Mouse (Mus musculus) myocyte (in vitro differentiated cells): Measurements from ENCODE around the gene Itih1. TPM values are rescaled to one million over a fixed set of nuclear protein-coding genes. Genes with fewer than 3 reads are reported as not detected.
A peak's percentile ranks its signal among the peaks of the same experiment; 100 is the strongest.

Experiments used
- H3K27me3 ChIP-seq: one replicate; pipeline ENCODE4 v1.6.1; 2011; ENCODE audit not compliant: control insufficient read depth, insufficient read depth, insufficient read length
- H3K36me3 ChIP-seq: one replicate; pipeline ENCODE4 v1.6.1; 2011; ENCODE audit not compliant: control insufficient read depth, insufficient read depth
- H3K4me2 ChIP-seq: one replicate; pipeline ENCODE4 v1.6.1; 2011; ENCODE audit warnings: low read depth, control low read depth
- H3K4me3 ChIP-seq: one replicate; pipeline ENCODE4 v1.5.1; 2011; ENCODE audit warnings: mild to moderate bottlenecking, control low read depth, moderate library complexity
- H3K79me2 ChIP-seq: one replicate; pipeline ENCODE4 v1.6.1; 2011; ENCODE audit not compliant: control insufficient read depth, insufficient read depth
- H3ac ChIP-seq: one replicate; pipeline ENCODE4 v1.6.1; 2011; ENCODE audit not compliant: control insufficient read depth, insufficient read length
- CEBPB ChIP-seq: IDR thresholded peaks from 2 replicates; pipeline ENCODE4 v1.6.1; 2011; ENCODE audit warnings: mild to moderate bottlenecking, moderate library complexity; ENCODE audit not compliant: poor library complexity, insufficient read depth, severe bottlenecking
- E2F4 ChIP-seq: IDR thresholded peaks from one replicate; pipeline ENCODE4 v1.6.1; 2011; ENCODE audit warnings: mild to moderate bottlenecking, control low read depth, moderate library complexity; ENCODE audit not compliant: insufficient read depth
- MAX ChIP-seq: IDR thresholded peaks from one replicate; pipeline ENCODE4 v1.6.1; 2011; ENCODE audit warnings: low read depth, mild to moderate bottlenecking, control low read depth
- MYOD1 ChIP-seq, 3 experiments: IDR thresholded peaks; one replicate each; pipeline ENCODE4 v1.6.1; 2011; ENCODE audit warnings: control low read depth in 2 of 3, low read depth in 2 of 3, mild to moderate bottlenecking in 2 of 3, moderate library complexity in 1 of 3; ENCODE audit not compliant: insufficient read length in 2 of 3, control insufficient read depth in 1 of 3
- MYOG ChIP-seq, 3 experiments: IDR thresholded peaks; one replicate each; pipeline ENCODE4 v1.6.1; 2011; ENCODE audit warnings: control low read depth in 2 of 3, low read depth in 2 of 3, mild to moderate bottlenecking in 2 of 3; ENCODE audit not compliant: insufficient read length in 2 of 3, control insufficient read depth in 1 of 3, insufficient read depth in 1 of 3
- POLR2A ChIP-seq: IDR thresholded peaks from one replicate; pipeline ENCODE4 v1.6.1; 2011; ENCODE audit warnings: low read depth, mild to moderate bottlenecking, control low read depth, moderate library complexity; ENCODE audit not compliant: insufficient read length
- POLR2AphosphoS2 ChIP-seq: IDR thresholded peaks from one replicate; pipeline ENCODE4 v1.6.1; 2011; ENCODE audit warnings: low read depth, control low read depth; ENCODE audit not compliant: insufficient read length
- REST ChIP-seq: IDR thresholded peaks from one replicate; pipeline ENCODE4 v1.6.1; 2011; ENCODE audit warnings: mild to moderate bottlenecking, control low read depth, moderate library complexity; ENCODE audit not compliant: insufficient read depth, insufficient read length
- SRF ChIP-seq: IDR thresholded peaks from one replicate; pipeline ENCODE4 v1.6.1; 2011; ENCODE audit warnings: low read depth; ENCODE audit not compliant: control insufficient read depth, insufficient read length
- TCF12 ChIP-seq: IDR thresholded peaks from one replicate; pipeline ENCODE4 v1.6.1; 2011; ENCODE audit warnings: mild to moderate bottlenecking, control low read depth; ENCODE audit not compliant: poor library complexity, insufficient read depth, severe bottlenecking
- TCF3 ChIP-seq: IDR thresholded peaks from one replicate; pipeline ENCODE4 v1.6.1; 2011; ENCODE audit warnings: low read depth, control low read depth; ENCODE audit not compliant: insufficient read length
- USF1 ChIP-seq: IDR thresholded peaks from one replicate; pipeline ENCODE4 v1.6.1; 2011; ENCODE audit warnings: low read depth, mild to moderate bottlenecking, control low read depth, moderate library complexity
- polyA plus RNA-seq: library from polyadenylated mRNA; unstranded; fragments of >200 nt; fragmentation: generic; extraction: Trizol; gene quantifications from one replicate; pipeline ENCODE4 v1.2.1, GENCODE M21; 2012; ENCODE audit warnings: missing spikeins

Gene Itih1
- 0.02 TPM for polyA plus RNA-seq

DNA sequence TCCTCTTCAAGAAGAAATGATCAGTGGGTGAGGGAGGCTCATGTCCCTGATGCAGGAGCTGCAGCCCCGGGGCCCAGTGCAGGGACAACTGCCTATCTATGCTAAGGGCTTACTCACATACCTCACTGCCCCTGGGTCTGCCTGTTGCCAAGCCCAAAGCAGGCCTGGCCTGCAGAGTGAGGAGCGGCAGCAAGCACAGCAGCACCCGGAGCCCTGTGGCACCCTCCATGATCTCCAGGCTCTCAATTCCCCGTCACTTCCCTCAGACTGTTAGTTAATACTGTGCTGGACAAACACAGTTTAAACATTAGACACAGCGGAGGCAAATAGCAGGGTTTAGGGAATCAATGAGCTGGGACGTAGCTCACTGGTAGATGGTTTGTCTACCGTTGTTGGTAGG, at the start of gene Itih1:
Gene Itih1 (minus strand): TSS at position 252 of the 400 bp plus-strand sequence.
- Histone ChIP-seq H3ac (no peak within 1 kb of the TSS), H3K27me3 (no peaks in the 10 kb centered on the region), H3K36me3 (no peaks in the 10 kb centered on the region), H3K79me2 (no peaks in the 10 kb centered on the region), H3K4me3 (no peak within 1 kb of the TSS), H3K4me2 (no peak within 1 kb of the TSS)
- TF ChIP-seq POLR2A: no peak
- TF ChIP-seq SRF: no peak
- TF ChIP-seq E2F4: no peak
- TF ChIP-seq MYOG (IDR thresholded peaks at IDR 0.05; ENCODE audit: control insufficient read depth in 1 of 3, insufficient read depth in 1 of 3, insufficient read length in 2 of 3, low read depth in 2 of 3): no peak
- no peak for TF ChIP-seq TCF12
- TF ChIP-seq USF1: no peak
- TF ChIP-seq POLR2AphosphoS2: no peak
- no peak for TF ChIP-seq CEBPB
- TF ChIP-seq MAX: no peak
- TF ChIP-seq REST: no peak
- no peak for TF ChIP-seq TCF3

DNA sequence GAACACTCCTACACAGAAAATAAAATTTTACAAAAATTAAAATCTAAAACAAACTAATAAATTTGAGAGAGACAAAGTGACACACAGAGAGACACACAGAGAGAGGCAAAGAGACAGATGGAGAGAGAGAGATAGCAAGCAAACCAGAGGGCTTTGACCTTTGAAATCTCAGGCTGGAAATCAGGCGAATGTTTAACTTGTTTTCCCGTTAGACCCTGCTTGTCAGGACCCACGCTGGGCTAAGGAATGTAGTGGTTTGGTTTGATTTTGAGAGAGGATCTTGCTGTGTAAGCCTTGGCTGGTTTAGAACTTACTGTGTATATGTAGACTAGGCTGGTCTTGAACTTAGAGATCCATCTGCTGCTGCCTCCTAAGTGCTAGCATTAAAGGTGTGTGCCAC, 33.1 kb upstream of the Itih1 start:
- no peaks in the 10 kb centered on the region for H3K27me3 ChIP-seq
- H3ac ChIP-seq: no peak overlapping the region
- no peak overlapping the region for H3K4me3 ChIP-seq
- no peaks in the 10 kb centered on the region for H3K79me2 ChIP-seq
- H3K4me2 ChIP-seq: no peak overlapping the region
- H3K36me3 ChIP-seq: no peaks in the 10 kb centered on the region
- no peak for TF ChIP-seq USF1
- no peak for TF ChIP-seq MYOD1 (IDR thresholded peaks at IDR 0.05; ENCODE audit: control insufficient read depth in 1 of 3, insufficient read length in 2 of 3, low read depth in 2 of 3)
- no peak for TF ChIP-seq MAX
- no peak for TF ChIP-seq TCF3
- TF ChIP-seq POLR2AphosphoS2: no peak
- no peak for TF ChIP-seq MYOG (IDR thresholded peaks at IDR 0.05; ENCODE audit: control insufficient read depth in 1 of 3, insufficient read depth in 1 of 3, insufficient read length in 2 of 3, low read depth in 2 of 3)
- TF ChIP-seq REST: no peak
- no peak for TF ChIP-seq E2F4
- TF ChIP-seq POLR2A: no peak
- no peak for TF ChIP-seq SRF
- no peak for TF ChIP-seq CEBPB
- TF ChIP-seq TCF12: no peak

DNA sequence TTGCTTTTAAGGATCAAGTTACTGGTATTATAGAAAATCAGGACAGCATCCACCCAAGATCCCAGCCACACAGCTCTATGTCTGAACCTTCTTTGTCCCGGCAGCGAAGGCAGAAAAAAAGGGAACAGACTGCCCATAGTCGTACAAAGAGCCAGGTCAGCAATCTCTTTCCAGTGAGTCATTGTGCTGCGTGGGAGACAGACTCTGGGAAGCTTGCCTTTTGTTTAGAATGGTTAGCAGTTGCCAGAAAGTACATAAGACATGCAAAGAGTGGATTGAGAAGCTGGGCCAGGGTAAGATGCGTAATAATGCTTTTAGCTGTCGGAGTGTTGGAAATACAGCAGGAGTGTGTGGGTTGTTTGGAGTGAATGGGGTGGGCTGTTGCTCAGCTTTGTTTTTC, 31.1 kb upstream of the Itih1 start:
- no peak overlapping the region for H3ac ChIP-seq
- no peak overlapping the region for H3K4me3 ChIP-seq
- H3K79me2 ChIP-seq: no peaks in the 10 kb centered on the region
- no peaks in the 10 kb centered on the region for H3K36me3 ChIP-seq
- peak overlapping the region; percentile 55 for H3K4me2 ChIP-seq
- no peak for TF ChIP-seq POLR2AphosphoS2
- no peaks in the 10 kb centered on the region for H3K27me3 ChIP-seq

DNA sequence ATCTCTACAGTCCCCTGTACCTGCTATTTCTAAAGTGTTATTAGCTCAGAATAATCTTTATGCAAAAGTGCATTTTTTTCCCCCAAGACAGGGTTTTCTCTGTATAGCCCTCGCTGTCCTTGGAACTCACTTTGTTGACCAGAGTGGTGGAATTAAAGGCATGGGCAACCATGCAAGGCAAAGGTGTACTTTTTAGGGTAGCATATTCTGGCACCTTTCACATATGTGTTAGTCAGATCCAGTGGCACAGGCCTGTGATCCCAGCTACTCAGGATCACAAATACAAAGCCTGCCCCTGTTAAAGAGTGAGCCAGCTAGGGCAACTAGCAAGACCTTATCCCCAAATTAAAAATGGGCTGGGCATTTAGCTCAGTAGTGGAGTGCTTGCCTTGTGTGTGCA, 17.3 kb upstream of the Itih1 start:
- no peak overlapping the region for H3K4me3 ChIP-seq
- H3ac ChIP-seq: no peak overlapping the region
- H3K36me3 ChIP-seq: no peaks in the 10 kb centered on the region
- no peaks in the 10 kb centered on the region for H3K27me3 ChIP-seq
- H3K4me2 ChIP-seq: no peak overlapping the region
- TF ChIP-seq E2F4 (no peak), MAX (no peak), USF1 (no peak), MYOD1 (IDR thresholded peaks at IDR 0.05; ENCODE audit: control insufficient read depth in 1 of 3, insufficient read length in 2 of 3, low read depth in 2 of 3) (no peak), POLR2AphosphoS2 (no peak), SRF (no peak), POLR2A (no peak), TCF3 (no peak), TCF12 (no peak), CEBPB (no peak), REST (no peak), MYOG (IDR thresholded peaks at IDR 0.05; ENCODE audit: control insufficient read depth in 1 of 3, insufficient read depth in 1 of 3, insufficient read length in 2 of 3, low read depth in 2 of 3) (no peak)
- H3K79me2 ChIP-seq: no peaks in the 10 kb centered on the region

DNA sequence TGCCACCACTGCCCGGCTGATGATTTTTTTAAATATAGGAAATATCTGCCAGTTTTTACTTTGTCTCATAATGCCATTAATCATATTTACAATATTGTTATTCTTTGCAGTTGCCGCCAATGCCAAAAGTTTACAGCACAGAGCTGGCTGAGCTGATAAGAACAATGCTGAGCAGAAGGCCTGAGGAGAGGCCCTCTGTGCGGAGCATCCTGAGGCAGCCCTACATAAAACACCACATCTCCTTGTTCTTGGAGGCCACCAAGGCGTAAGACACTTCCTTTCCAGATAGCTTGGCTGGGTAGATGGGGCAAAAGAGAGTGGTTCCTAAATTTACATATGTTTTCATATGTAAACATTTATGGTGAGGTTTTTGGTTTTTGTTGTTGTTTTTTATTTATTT, 15.9 kb upstream of the Itih1 start:
- no peak overlapping the region for H3K4me3 ChIP-seq
- no peak overlapping the region for H3K4me2 ChIP-seq
- H3K79me2 ChIP-seq: no peaks in the 10 kb centered on the region
- TF ChIP-seq MAX (no peak), USF1 (no peak), POLR2AphosphoS2 (no peak), MYOG (IDR thresholded peaks at IDR 0.05; ENCODE audit: control insufficient read depth in 1 of 3, insufficient read depth in 1 of 3, insufficient read length in 2 of 3, low read depth in 2 of 3) (no peak), MYOD1 (IDR thresholded peaks at IDR 0.05; ENCODE audit: control insufficient read depth in 1 of 3, insufficient read length in 2 of 3, low read depth in 2 of 3) (no peak), REST (no peak), POLR2A (no peak), E2F4 (no peak), TCF12 (no peak), SRF (no peak), TCF3 (no peak), CEBPB (no peak)
- no peaks in the 10 kb centered on the region for H3K27me3 ChIP-seq
- no peaks in the 10 kb centered on the region for H3K36me3 ChIP-seq
- H3ac ChIP-seq: no peak overlapping the region
